8 mouse cellular contexts compared by ENCODE assay signal in the genomic region with DNA sequence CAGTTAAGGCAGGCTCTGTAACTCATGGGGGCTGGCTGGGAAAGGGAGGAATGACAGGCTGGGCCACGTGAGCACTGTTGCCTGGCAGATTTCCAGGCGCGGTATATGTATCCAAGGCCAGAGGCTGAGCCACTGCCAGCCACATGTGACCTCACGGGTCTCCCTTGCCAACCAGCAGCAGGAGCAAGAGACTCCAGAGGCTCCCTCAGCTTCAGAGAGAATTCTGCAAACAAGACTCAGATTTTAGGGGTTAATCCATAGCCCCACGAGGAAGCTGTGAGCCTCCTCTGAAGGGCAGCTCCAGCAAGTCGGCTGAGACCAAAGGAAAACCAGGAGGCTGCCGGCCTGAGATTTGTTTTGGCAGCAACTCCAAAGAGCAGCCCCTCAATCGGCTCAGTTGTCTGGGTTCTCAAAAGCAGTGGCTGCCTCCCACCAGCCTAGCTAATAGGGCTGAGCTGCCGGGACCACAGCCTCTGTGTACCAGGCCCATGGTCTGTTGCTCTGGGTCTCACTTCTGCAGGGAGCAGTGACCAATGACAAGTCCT.
A peak's percentile ranks its signal among the peaks of the same experiment; 100 is the strongest.
DNase-seq lines count a peak whose midpoint lies in the region; ATAC-seq lines count a peak whose summit lies in the region.

No protein-coding gene starts in this region.

- no peaks in the 10 kb centered on the region for H3K27me3 ChIP-seq in hindbrain, embryonic 13.5 days
- H3K27me3 ChIP-seq in hindbrain, embryonic 10.5 days (ENCODE audit: insufficient read depth, poor library complexity, severe bottlenecking), result no peaks in the 10 kb centered on the region
- 0 out of 2 replicates have a peak, but pooled peaks cover 5% of the 10 kb centered on the region for H3K27me3 ChIP-seq in heart, embryonic 15.5 days
- H3K27me3 ChIP-seq in limb, embryonic 10.5 days (ENCODE audit: low read depth, poor library complexity, severe bottlenecking), result peaks cover 11% of the 10 kb centered on the region; the same call in 1 of the 2 replicates
- H3K27me3 ChIP-seq in stomach, embryonic 14.5 days (ENCODE audit: control insufficient read depth, insufficient read depth, low read length), result no peaks in the 10 kb centered on the region

- no peak overlapping the region for H3K27ac ChIP-seq in hindbrain, embryonic 13.5 days
- H3K27ac ChIP-seq in hindbrain, embryonic 10.5 days, result no peak overlapping the region
- peak overlapping the region; percentile 27; the same call in 1 of the 2 replicates for H3K27ac ChIP-seq in heart, embryonic 15.5 days
- peak overlapping the region; percentile 46; the same call in 1 of the 2 replicates for H3K27ac ChIP-seq in limb, embryonic 10.5 days
- H3K27ac ChIP-seq in stomach, embryonic 14.5 days (ENCODE audit: low read length), result no peak overlapping the region

- peaks cover 16% of the 10 kb centered on the region for H3K4me1 ChIP-seq in hindbrain, embryonic 13.5 days (replicated peaks)
- H3K4me1 ChIP-seq in hindbrain, embryonic 10.5 days (replicated peaks), result no peaks in the 10 kb centered on the region
- H3K4me1 ChIP-seq in heart, embryonic 15.5 days (replicated peaks), result peaks cover 13% of the 10 kb centered on the region
- H3K4me1 ChIP-seq in limb, embryonic 10.5 days, result peaks cover 20% of the 10 kb centered on the region
- H3K4me1 ChIP-seq in stomach, embryonic 14.5 days (ENCODE audit: control insufficient read depth, insufficient read depth, low read length), result peaks cover 7% of the 10 kb centered on the region

- DNase-seq in hindbrain, embryonic 10.5 days (ENCODE audit: low spot score), result no peak
- peak; percentile 90 for DNase-seq in adrenal gland, postnatal 10 days
- no peak for DNase-seq in limb, embryonic 10.5 days (ENCODE audit: low spot score)
- no peak for DNase-seq in cerebellum, adult 11-12 months
- no peak for DNase-seq in left cerebral cortex, postnatal 25 days (ENCODE audit: low spot score in 2 of 2)

- intact Hi-C loops in left cerebral cortex, postnatal 25 days (cut with DNase I), result no loop called here

- H3K36me3 ChIP-seq in hindbrain, embryonic 13.5 days, result no peaks in the 10 kb centered on the region
- H3K36me3 ChIP-seq in hindbrain, embryonic 10.5 days, result no peaks in the 10 kb centered on the region
- H3K36me3 ChIP-seq in heart, embryonic 15.5 days, result no peaks in the 10 kb centered on the region
- no peaks in the 10 kb centered on the region for H3K36me3 ChIP-seq in limb, embryonic 10.5 days
- H3K36me3 ChIP-seq in stomach, embryonic 14.5 days (ENCODE audit: control insufficient read depth, insufficient read depth, low read length), result no peaks in the 10 kb centered on the region

- no peak overlapping the region for H3K4me3 ChIP-seq in hindbrain, embryonic 13.5 days
- no peak overlapping the region for H3K4me3 ChIP-seq in hindbrain, embryonic 10.5 days
- H3K4me3 ChIP-seq in heart, embryonic 15.5 days, result no peak overlapping the region
- H3K4me3 ChIP-seq in limb, embryonic 10.5 days, result no peak overlapping the region
- no peak overlapping the region for H3K4me3 ChIP-seq in stomach, embryonic 14.5 days (ENCODE audit: low read depth, low read length)

- no peaks in the 10 kb centered on the region for H3K9me3 ChIP-seq in hindbrain, embryonic 13.5 days
- H3K9me3 ChIP-seq in hindbrain, embryonic 10.5 days, result no peaks in the 10 kb centered on the region
- H3K9me3 ChIP-seq in heart, embryonic 15.5 days (replicated peaks), result no peaks in the 10 kb centered on the region
- no peaks in the 10 kb centered on the region for H3K9me3 ChIP-seq in limb, embryonic 10.5 days (replicated peaks)
- no peaks in the 10 kb centered on the region for H3K9me3 ChIP-seq in stomach, embryonic 14.5 days (ENCODE audit: control insufficient read depth, low read depth, low read length)

- no peak overlapping the region for H3K9ac ChIP-seq in hindbrain, embryonic 13.5 days
- no peak overlapping the region for H3K9ac ChIP-seq in heart, embryonic 15.5 days
- H3K9ac ChIP-seq in stomach, embryonic 14.5 days (replicated peaks; ENCODE audit: low read depth, low read length), result no peak overlapping the region

- WGBS in hindbrain, embryonic 13.5 days, result 53% methylated on average over 9 of the region's 9 CpGs
- 63% methylated on average over 9 of the region's 9 CpGs for WGBS in hindbrain, embryonic 10.5 days
- WGBS in heart, embryonic 15.5 days, result 30% methylated on average over 9 of the region's 9 CpGs
- 76% methylated on average over 9 of the region's 9 CpGs for WGBS in limb, embryonic 10.5 days
- 44% methylated on average over 9 of the region's 9 CpGs for WGBS in stomach, embryonic 14.5 days

- peak; percentile 39 for ATAC-seq in hindbrain, embryonic 13.5 days (ENCODE audit: low FRiP score)
- ATAC-seq in heart, embryonic 15.5 days (replicated peaks; ENCODE audit: insufficient number of reproducible peaks, insufficient read depth, low FRiP score, low read depth), result peak; percentile 87
- ATAC-seq in stomach, embryonic 14.5 days (ENCODE audit: insufficient number of reproducible peaks, insufficient read depth, low FRiP score, low read depth), result peak; percentile 58; the same call in 1 of the 2 replicates

- no peak overlapping the region for H3K4me2 ChIP-seq in hindbrain, embryonic 13.5 days
- H3K4me2 ChIP-seq in heart, embryonic 15.5 days, result no peak overlapping the region
- no peak overlapping the region for H3K4me2 ChIP-seq in stomach, embryonic 14.5 days (replicated peaks; ENCODE audit: low read depth, low read length)

Comparison
In these comparisons a context has a peak if more than half of its experiments do, and no peak if none do; other contexts are left out.
1. H3K27ac ChIP-seq: peak in heart, embryonic 15.5 days (single experiment) and limb, embryonic 10.5 days (single experiment); none in hindbrain, embryonic 13.5 days (single experiment), hindbrain, embryonic 10.5 days (single experiment) and stomach, embryonic 14.5 days (single experiment).
2. Peak in every context shown above with its lines, with median percentiles within 50 percentile points of each other: ATAC-seq.